Comparison of ENCODE assay signal across 16 mouse cellular contexts in genomic region chr10:63027376-63028161, GRCm38 (mm10). TPM values are rescaled to one million over a fixed set of nuclear protein-coding genes. Genes with fewer than 3 reads are reported as not detected.
DNase-seq lines count a peak whose midpoint lies in the region; ATAC-seq and TF ChIP-seq lines count a peak whose summit lies in the region.
"Had no signal": no experiment of that assay in that cellular context is flagged by ENCODE, and none has a peak within 500 bp of the region (broad histone marks: within the 10 kb centered on the region; RNA-seq: fewer than 3 reads in every experiment).

No protein-coding gene starts in this region.

- H3K27ac ChIP-seq in testis, adult 2 months (ENCODE audit: control insufficient read depth, insufficient read depth, low read depth, low read length): no peak overlapping the region
- peak overlapping the region; percentile 100 for H3K27ac ChIP-seq in hindbrain, embryonic 10.5 days
- peak overlapping the region; percentile 100 for H3K27ac ChIP-seq in midbrain, embryonic 12.5 days (replicated peaks)
- no peak overlapping the region for H3K27ac ChIP-seq in intestine, embryonic 16.5 days (ENCODE audit: low read length)
- H3K27ac ChIP-seq: liver, embryonic 13.5 days; stomach, embryonic 15.5 days had no signal

- 89% methylated on average over 10 of the region's 10 CpGs for WGBS in hindbrain, embryonic 10.5 days
- 84% methylated on average over 10 of the region's 10 CpGs for WGBS in midbrain, embryonic 12.5 days
- 87% methylated on average over 10 of the region's 10 CpGs for WGBS in intestine, embryonic 16.5 days

- no peaks in the 10 kb centered on the region for H3K9me3 ChIP-seq in hindbrain, embryonic 10.5 days
- no peaks in the 10 kb centered on the region for H3K9me3 ChIP-seq in midbrain, embryonic 12.5 days
- H3K9me3 ChIP-seq in intestine, embryonic 16.5 days (ENCODE audit: control insufficient read depth, low read length): no peaks in the 10 kb centered on the region
- H3K9me3 ChIP-seq: limb, embryonic 10.5 days; liver, embryonic 13.5 days; stomach, embryonic 15.5 days had no signal

- peak overlapping the region; percentile 76 for H3K4me3 ChIP-seq in testis, adult 2 months (ENCODE audit: control insufficient read depth, low read depth, low read length)
- H3K4me3 ChIP-seq in hindbrain, embryonic 10.5 days: 0 out of 2 replicates have a peak overlapping the region, but pooled peaks have one; percentile 95
- no peak overlapping the region for H3K4me3 ChIP-seq in midbrain, embryonic 12.5 days
- no peak overlapping the region for H3K4me3 ChIP-seq in intestine, embryonic 16.5 days (ENCODE audit: low read length)
- H3K4me3 ChIP-seq: limb, embryonic 10.5 days; liver, embryonic 13.5 days; stomach, embryonic 15.5 days had no signal

- peak overlapping the region; percentile 73 for H3K4me2 ChIP-seq in midbrain, embryonic 12.5 days (replicated peaks)
- H3K4me2 ChIP-seq in intestine, embryonic 16.5 days (ENCODE audit: low read depth, low read length): no peak overlapping the region
- H3K4me2 ChIP-seq: liver, embryonic 13.5 days; stomach, embryonic 15.5 days had no signal

- no peak overlapping the region for H3K9ac ChIP-seq in midbrain, embryonic 12.5 days (replicated peaks)
- H3K9ac ChIP-seq in intestine, embryonic 16.5 days (ENCODE audit: low read depth, low read length): no peak overlapping the region
- H3K9ac ChIP-seq: liver, embryonic 13.5 days; stomach, embryonic 15.5 days had no signal

- no peak for DNase-seq in testis, postnatal 14 days (ENCODE audit: low spot score)
- DNase-seq in hindbrain, embryonic 10.5 days (ENCODE audit: low spot score): no peak
- no peak for DNase-seq in urinary bladder, adult 2 months (ENCODE audit: low spot score)
- no peak for DNase-seq in thymus, postnatal 14 days
- DNase-seq in B cell, adult 2 months: no peak
- DNase-seq: cerebellum, adult 11 months; heart, postnatal 14 days; kidney, adult 18-20 months; kidney, postnatal 25 days; liver, embryonic 13.5 days; lung, postnatal 10 days had no signal

- H3K4me1 ChIP-seq in testis, adult 2 months (ENCODE audit: control insufficient read depth, insufficient read depth, low read length): peaks cover 11% of the 10 kb centered on the region
- H3K4me1 ChIP-seq in hindbrain, embryonic 10.5 days (replicated peaks): peaks cover 45% of the 10 kb centered on the region
- peaks cover 37% of the 10 kb centered on the region for H3K4me1 ChIP-seq in midbrain, embryonic 12.5 days
- 0 out of 2 replicates have a peak, but pooled peaks cover 4% of the 10 kb centered on the region for H3K4me1 ChIP-seq in intestine, embryonic 16.5 days (ENCODE audit: control insufficient read depth, insufficient read depth, low read length)

- no peak for TF ChIP-seq CTCF in testis, adult 2 months (IDR thresholded peaks at IDR 0.05; ENCODE audit: control insufficient read depth, insufficient read depth, insufficient replicate concordance, low read depth, low read length)

- TF ChIP-seq POLR2A in testis, adult 2 months (IDR thresholded peaks at IDR 0.05; ENCODE audit: control insufficient read depth, low read depth, low read length): no peak

- no peaks in the 10 kb centered on the region for H3K27me3 ChIP-seq in testis, adult 2 months (ENCODE audit: control insufficient read depth, insufficient read depth, low read length)
- H3K27me3 ChIP-seq in hindbrain, embryonic 10.5 days (ENCODE audit: insufficient read depth, poor library complexity, severe bottlenecking): no peaks in the 10 kb centered on the region
- no peaks in the 10 kb centered on the region for H3K27me3 ChIP-seq in midbrain, embryonic 12.5 days
- no peaks in the 10 kb centered on the region for H3K27me3 ChIP-seq in intestine, embryonic 16.5 days (replicated peaks; ENCODE audit: control insufficient read depth, insufficient read depth, low read length)
- H3K27me3 ChIP-seq: liver, embryonic 13.5 days; stomach, embryonic 15.5 days had no signal

- no peaks in the 10 kb centered on the region; the same call in 1 of the 2 replicates for H3K36me3 ChIP-seq in testis, adult 2 months (ENCODE audit: control insufficient read depth, insufficient read depth, low read length)
- H3K36me3 ChIP-seq in hindbrain, embryonic 10.5 days: no peaks in the 10 kb centered on the region
- H3K36me3 ChIP-seq in midbrain, embryonic 12.5 days: no peaks in the 10 kb centered on the region
- no peaks in the 10 kb centered on the region for H3K36me3 ChIP-seq in intestine, embryonic 16.5 days (ENCODE audit: control insufficient read depth, insufficient read depth, low read length)
- H3K36me3 ChIP-seq: limb, embryonic 10.5 days; liver, embryonic 13.5 days; stomach, embryonic 15.5 days had no signal

- no peak for ATAC-seq in midbrain, embryonic 12.5 days (ENCODE audit: low FRiP score, low read depth)
- ATAC-seq in intestine, embryonic 16.5 days: no peak

RNA-seq across cellular contexts. Expression of gene Pbld2, which starts 3.5 kb away (rescaled TPM):
- 4.0 and 6.0 TPM in 2 replicates for polyA plus RNA-seq in testis, adult 2 months (2012; rRNA removed)
- polyA plus RNA-seq in hindbrain, embryonic 10.5 days (2016; fragmentation: Nextera tagmentation; extraction: Ambion mirVana): 0.52 and 0.88 TPM in 2 replicates
- polyA plus RNA-seq in midbrain, embryonic 12.5 days (2016; fragmentation: Nextera tagmentation; extraction: Ambion mirVana): 1.0 and 1.2 TPM in 2 replicates
- polyA plus RNA-seq in urinary bladder, adult 2 months (2012; rRNA removed): 3.6 and 4.7 TPM in 2 replicates
- polyA plus RNA-seq in intestine, embryonic 16.5 days (2015; fragmentation: Nextera tagmentation; extraction: Ambion mirVana): 10.6 and 12.5 TPM in 2 replicates

RNA-seq across cellular contexts. Expression of gene Hnrnph3, which starts 3.6 kb away (rescaled TPM):
- 56.4 and 83.8 TPM in 2 replicates for polyA plus RNA-seq in testis, adult 2 months (2012; rRNA removed)
- polyA plus RNA-seq in hindbrain, embryonic 10.5 days (2016; fragmentation: Nextera tagmentation; extraction: Ambion mirVana): 193 and 201 TPM in 2 replicates
- 265 and 271 TPM in 2 replicates for polyA plus RNA-seq in midbrain, embryonic 12.5 days (2016; fragmentation: Nextera tagmentation; extraction: Ambion mirVana)
- polyA plus RNA-seq in urinary bladder, adult 2 months (2012; rRNA removed): 55.0 and 73.1 TPM in 2 replicates
- 61.7 and 65.7 TPM in 2 replicates for polyA plus RNA-seq in intestine, embryonic 16.5 days (2015; fragmentation: Nextera tagmentation; extraction: Ambion mirVana)

RNA-seq across cellular contexts. Expression of gene Pbld1, which starts 32.4 kb away (rescaled TPM):
- 0.53 and 0.57 TPM in 2 replicates for polyA plus RNA-seq in testis, adult 2 months (2012; rRNA removed)
- polyA plus RNA-seq in hindbrain, embryonic 10.5 days (2016; fragmentation: Nextera tagmentation; extraction: Ambion mirVana): 1.6 and 2.0 TPM in 2 replicates
- polyA plus RNA-seq in midbrain, embryonic 12.5 days (2016; fragmentation: Nextera tagmentation; extraction: Ambion mirVana): 1.2 TPM in 2 replicates
- polyA plus RNA-seq in urinary bladder, adult 2 months (2012; rRNA removed): 4.4 and 4.6 TPM in 2 replicates
- polyA plus RNA-seq in intestine, embryonic 16.5 days (2015; fragmentation: Nextera tagmentation; extraction: Ambion mirVana): 4.0 and 4.7 TPM in 2 replicates

RNA-seq across cellular contexts. Expression of gene Rufy2, which starts 47.5 kb away (rescaled TPM):
- 0.77 and 1.2 TPM in 2 replicates for polyA plus RNA-seq in testis, adult 2 months (2012; rRNA removed)
- 20.6 and 23.4 TPM in 2 replicates for polyA plus RNA-seq in hindbrain, embryonic 10.5 days (2016; fragmentation: Nextera tagmentation; extraction: Ambion mirVana)
- polyA plus RNA-seq in midbrain, embryonic 12.5 days (2016; fragmentation: Nextera tagmentation; extraction: Ambion mirVana): 37.6 and 38.3 TPM in 2 replicates
- polyA plus RNA-seq in urinary bladder, adult 2 months (2012; rRNA removed): 10.9 and 12.9 TPM in 2 replicates
- 13.8 and 19.6 TPM in 2 replicates for polyA plus RNA-seq in intestine, embryonic 16.5 days (2015; fragmentation: Nextera tagmentation; extraction: Ambion mirVana)

Comparison
In these comparisons a context has a peak if more than half of its experiments do, and no peak if none do; other contexts are left out.
1. H3K27ac ChIP-seq: peak in hindbrain, embryonic 10.5 days (single experiment) and midbrain, embryonic 12.5 days (single experiment); none in testis, adult 2 months (single experiment) and intestine, embryonic 16.5 days (single experiment).
2. H3K4me3 ChIP-seq: peak in testis, adult 2 months (single experiment) and hindbrain, embryonic 10.5 days (single experiment); none in midbrain, embryonic 12.5 days (single experiment) and intestine, embryonic 16.5 days (single experiment).